In the genomic region with DNA sequence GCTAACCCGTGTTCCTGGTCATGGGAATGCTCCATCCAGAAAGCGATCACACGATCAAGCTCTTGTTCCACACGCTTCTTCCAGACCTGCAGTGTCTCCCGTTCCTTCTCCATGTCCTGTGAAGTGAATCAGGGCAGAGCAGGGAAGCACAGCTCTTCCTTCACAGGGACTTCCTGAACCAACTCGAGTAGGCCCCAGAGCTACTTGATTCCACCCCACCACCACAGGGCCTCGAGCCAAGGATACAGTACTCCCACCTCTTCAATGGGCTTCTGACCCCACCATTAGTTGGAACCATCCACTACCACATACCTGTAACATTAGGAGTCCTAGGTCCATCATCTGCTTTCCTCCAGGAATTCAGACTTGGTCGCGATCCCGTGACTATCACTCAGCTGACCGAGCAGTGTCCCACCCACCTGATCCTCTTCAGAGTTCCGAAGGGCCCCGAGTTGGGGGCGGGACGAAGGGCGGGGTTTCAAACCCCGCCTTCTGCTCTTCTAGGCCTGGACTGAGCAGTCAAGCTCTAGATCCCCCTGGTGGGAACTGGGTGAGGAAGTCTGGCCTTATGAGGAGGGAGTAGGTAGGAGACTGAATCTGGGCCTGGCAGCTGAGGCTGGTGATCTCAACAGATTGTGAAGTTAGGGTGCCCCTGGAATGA, we compare ENCODE assay signal across 8 mouse cellular contexts. TPM values are rescaled to one million over a fixed set of nuclear protein-coding genes. Genes with fewer than 3 reads are reported as not detected.
DNase-seq lines count a peak whose midpoint lies in the region; ATAC-seq and TF ChIP-seq lines count a peak whose summit lies in the region.

Gene Renbp (minus strand): TSS at position 449 of the 661 bp plus-strand sequence.

- H3K4me2 ChIP-seq in lung, embryonic 16.5 days (ENCODE audit: low read depth, low read length) = peak within 1 kb of the TSS; percentile 49

- peak; percentile 96 for ATAC-seq in lung, embryonic 16.5 days (ENCODE audit: low read depth)
- peak; percentile 55 for ATAC-seq in neutrophil, adult 5-6 weeks (ENCODE audit: extremely low read depth, insufficient number of reproducible peaks, low FRiP score, poor library complexity, severe bottlenecking)

- H3K27ac ChIP-seq in heart, adult 2 months = peak within 1 kb of the TSS; percentile 26; the same call in 1 of the 2 replicates
- H3K27ac ChIP-seq in lung, embryonic 16.5 days (ENCODE audit: low read length) = no peak within 1 kb of the TSS

- peak; percentile 45 for TF ChIP-seq CTCF in heart, adult 2 months (IDR thresholded peaks at IDR 0.05)

- H3K36me3 ChIP-seq in heart, adult 2 months (ENCODE audit: control insufficient read depth, insufficient read depth, low read length) = no peaks in the 10 kb centered on the region
- H3K36me3 ChIP-seq in lung, embryonic 16.5 days (ENCODE audit: control insufficient read depth, insufficient read depth, low read length) = no peaks in the 10 kb centered on the region

- peak; percentile 13 for DNase-seq in right cerebral cortex, adult 18-20 months
- no peak for DNase-seq in right cerebral cortex, adult 2 months (ENCODE audit: low spot score in 2 of 2)
- DNase-seq in embryo, embryonic 11 days = peak; percentile 76
- peak; percentile 66 to 80 for DNase-seq in heart, adult 2 months
- peak; percentile 77 for DNase-seq in kidney, adult 18-20 months
- peak; percentile 85 for DNase-seq in yolk sac, embryonic 10.5 days (ENCODE audit: low spot score)

- intact Hi-C loops in heart, adult 2 months (cut with DNase I) = no loop called here

- TF ChIP-seq EP300 in heart, adult 2 months (IDR thresholded peaks at IDR 0.05; ENCODE audit: insufficient read depth, low read depth, low read length) = no peak

- H3K27me3 ChIP-seq in heart, adult 2 months (ENCODE audit: control insufficient read depth, insufficient read depth, low read length) = no peaks in the 10 kb centered on the region
- no peaks in the 10 kb centered on the region for H3K27me3 ChIP-seq in lung, embryonic 16.5 days (ENCODE audit: control insufficient read depth, insufficient read depth, low read depth, low read length)

- peak within 1 kb of the TSS; percentile 29; the same call in 1 of the 2 replicates for H3K4me3 ChIP-seq in heart, adult 2 months
- peak within 1 kb of the TSS; percentile 47 for H3K4me3 ChIP-seq in lung, embryonic 16.5 days (ENCODE audit: low read length)

- peak; percentile 72 for TF ChIP-seq POLR2A in heart, adult 2 months (IDR thresholded peaks at IDR 0.05; ENCODE audit: insufficient read depth, low read depth, low read length)

- whole genome bisulfite sequencing in heart, adult 2 months = 35% methylated on average over 17 of the region's 17 CpGs
- WGBS in lung, embryonic 16.5 days = 33% methylated on average over 17 of the region's 17 CpGs

- H3K79me2 ChIP-seq in heart, adult 2 months (replicated peaks; ENCODE audit: control insufficient read depth, insufficient read depth, low read length) = no peaks in the 10 kb centered on the region

- H3K9ac ChIP-seq in heart, adult 2 months (ENCODE audit: low read depth, low read length) = peak within 1 kb of the TSS; percentile 56
- peak within 1 kb of the TSS; percentile 50 for H3K9ac ChIP-seq in lung, embryonic 16.5 days (ENCODE audit: low read length)

- no peaks in the 10 kb centered on the region for H3K9me3 ChIP-seq in lung, embryonic 16.5 days (ENCODE audit: control insufficient read depth, low read length)

- peaks cover 1% of the 10 kb centered on the region; the same call in 1 of the 2 replicates for H3K4me1 ChIP-seq in heart, adult 2 months (ENCODE audit: control insufficient read depth, insufficient read depth, low read length)
- no peaks in the 10 kb centered on the region for H3K4me1 ChIP-seq in lung, embryonic 16.5 days (replicated peaks; ENCODE audit: control insufficient read depth, insufficient read depth, low read length)

RNA-seq across cellular contexts. Expression of gene Renbp, which starts in this region (rescaled TPM):
- 1 to 10 TPM; 3.7 to 7.1 TPM for total RNA-seq in heart, adult 2 months (2021)
- 5.1 and 7.3 TPM in 2 replicates for polyA plus RNA-seq in heart, adult 2 months (2012; rRNA removed)
- 43.7 and 43.9 TPM in 2 replicates for polyA plus RNA-seq in lung, embryonic 16.5 days (2015; fragmentation: Nextera tagmentation; extraction: Ambion mirVana)
- total RNA-seq in neutrophil, adult 5-6 weeks (2017) = 6.5 and 7.0 TPM in 2 replicates

Comparison
In these comparisons a context has a peak if more than half of its experiments do, and no peak if none do; other contexts are left out.
1. DNase-seq: peak in right cerebral cortex, adult 18-20 months (single experiment), embryo, embryonic 11 days (single experiment), heart, adult 2 months (2 of 2), kidney, adult 18-20 months (single experiment) and yolk sac, embryonic 10.5 days (single experiment); none in right cerebral cortex, adult 2 months (0 of 2).